Mouse (Mus musculus) midbrain, embryonic 16.5 days (tissue): ENCODE measurements at regions not wholly inside any gene's neighbourhood (a gene's known extent, or its start where the extent isn't known, plus 50 kb on each side); places are given as distances from the start of the nearest gene placed in this dataset.

Experiments
- ATAC-seq: fragments of 200-750 bp; cut with Nextera tagmentation; 2 replicates; pipeline ENCODE4 v1.8.0; 2017; ENCODE audit warnings: moderate TSS enrichment
- H3K27ac ChIP-seq: fragments of 300-500 bp; sonication (generic); 2 replicates; pipeline ENCODE4 v1.5.1; 2014; ENCODE audit warnings: mild to moderate bottlenecking, low read length, mixed read lengths
- H3K27me3 ChIP-seq: fragments of 300-500 bp; sonication (generic); 2 replicates; pipeline ENCODE4 v1.6.1; 2014; ENCODE audit warnings: low read depth, low read length, mixed read lengths; ENCODE audit not compliant: control insufficient read depth, insufficient read depth
- H3K36me3 ChIP-seq: fragments of 300-500 bp; sonication (generic); 2 replicates; pipeline ENCODE4 v1.6.1; 2014; ENCODE audit warnings: mild to moderate bottlenecking, low read length, moderate library complexity, mixed read lengths; ENCODE audit not compliant: control insufficient read depth, insufficient read depth
- H3K4me1 ChIP-seq: fragments of 300-500 bp; sonication (generic); 2 replicates; pipeline ENCODE4 v1.6.1; 2014; ENCODE audit warnings: mild to moderate bottlenecking, low read length, mixed read lengths; ENCODE audit not compliant: control insufficient read depth, insufficient read depth
- H3K4me2 ChIP-seq: fragments of 300-500 bp; sonication (generic); 2 replicates; pipeline ENCODE4 v1.6.1; 2014; ENCODE audit warnings: mild to moderate bottlenecking, low read length, mixed read lengths
- H3K4me3 ChIP-seq: fragments of 300-500 bp; sonication (generic); 2 replicates; pipeline ENCODE4 v1.5.1; 2014; ENCODE audit warnings: low read depth, mild to moderate bottlenecking, low read length, moderate library complexity, mixed read lengths
- H3K9ac ChIP-seq: fragments of 300-500 bp; sonication (generic); 2 replicates; pipeline ENCODE4 v1.6.1; 2014; ENCODE audit warnings: low read depth, low read length, mixed read lengths
- H3K9me3 ChIP-seq: fragments of 300-500 bp; sonication (generic); replicated peaks from 2 replicates; pipeline ENCODE4 v1.6.1; 2014; ENCODE audit warnings: mild to moderate bottlenecking, low read length, mixed read lengths; ENCODE audit not compliant: control insufficient read depth, poor library complexity, severe bottlenecking
- WGBS: fragments of 180-500 bp; shearing (Covaris S2); extraction: QIAGEN DNeasy Blood & Tissue Kit; methylation state at CpG from one replicate; pipeline ENCODE4 v1.1.7; 2014; 5-methylcytosine and 5-hydroxymethylcytosine counted together

GRCm38 (mm10) chr3:148422720-148423119 lies 567.6 kb downstream of the Adgrl2 start:
- Histone ChIP-seq H3K4me3 (no peak overlapping the region), H3K9ac (no peak overlapping the region), H3K36me3 (no peaks in the 10 kb centered on the region), H3K27me3 (no peaks in the 10 kb centered on the region; the same call in 1 of the 2 replicates), H3K4me1 (no peaks in the 10 kb centered on the region; the same call in 1 of the 2 replicates), H3K9me3 (no peaks in the 10 kb centered on the region), H3K4me2 (no peak overlapping the region), H3K27ac (no peak overlapping the region)
- 79% methylated on average over 3 of the region's 3 CpGs for WGBS
- ATAC-seq = no peak

DNA sequence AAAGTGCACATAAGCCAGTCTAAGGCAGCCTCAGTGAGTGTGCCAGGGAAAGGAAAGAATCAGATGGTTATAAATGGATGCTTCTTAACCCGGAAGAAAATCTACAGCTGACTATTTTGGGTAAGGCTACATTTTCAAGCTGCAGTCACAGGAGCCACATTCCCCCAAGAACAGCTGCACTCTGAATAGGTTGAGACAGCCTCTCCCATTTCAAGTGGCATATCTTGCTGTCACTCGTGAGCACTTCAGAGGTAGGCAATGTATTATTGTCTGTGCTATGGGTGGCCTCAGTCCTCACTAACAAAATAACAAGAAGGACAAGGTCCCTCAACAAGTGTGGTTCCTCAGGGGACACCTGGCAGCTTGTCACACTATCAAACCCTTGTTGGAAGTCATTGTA lies 568.1 kb downstream of the Adgrl2 start:
- WGBS = 80% methylated on average over 2 of the region's 2 CpGs
- H3K4me1 ChIP-seq = no peaks in the 10 kb centered on the region; the same call in 1 of the 2 replicates

DNA sequence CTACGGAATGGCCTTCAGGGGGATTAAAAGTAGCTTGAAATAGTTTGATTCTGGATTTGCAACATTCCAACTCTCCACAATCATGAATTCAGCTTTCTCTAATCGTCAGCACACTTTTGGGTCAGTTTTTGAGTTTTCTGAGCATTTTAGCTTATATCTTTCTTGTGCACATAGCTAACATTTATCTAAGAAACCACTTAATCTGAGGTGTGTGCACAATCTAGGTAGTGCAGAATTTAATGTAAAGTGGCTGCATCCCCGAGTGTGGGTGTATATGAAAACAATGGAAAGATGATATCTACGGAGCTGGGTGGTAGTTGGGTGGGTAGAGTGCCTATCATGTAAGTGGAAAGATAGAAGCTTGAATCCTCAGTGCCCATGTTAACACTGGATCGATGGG lies 570.1 kb downstream of the Adgrl2 start:
- WGBS = 95% methylated on average over 5 of the region's 5 CpGs
- no peaks in the 10 kb centered on the region for H3K36me3 ChIP-seq
- no peaks in the 10 kb centered on the region; the same call in 1 of the 2 replicates for H3K4me1 ChIP-seq

More for the DNA sequence above, 568.1 kb downstream of the Adgrl2 start:
- H3K27ac ChIP-seq = no peak overlapping the region
- H3K27me3 ChIP-seq = no peaks in the 10 kb centered on the region; the same call in 1 of the 2 replicates
- H3K4me2 ChIP-seq = no peak overlapping the region
- no peak for ATAC-seq
- no peak overlapping the region for H3K4me3 ChIP-seq
- no peak overlapping the region for H3K9ac ChIP-seq
- H3K9me3 ChIP-seq = no peaks in the 10 kb centered on the region
- H3K36me3 ChIP-seq = no peaks in the 10 kb centered on the region

GRCm38 (mm10) chr3:148419462-148420074 lies 570.8 kb downstream of the Adgrl2 start:
- Histone ChIP-seq H3K36me3 (no peaks in the 10 kb centered on the region), H3K27ac (no peak overlapping the region), H3K4me3 (no peak overlapping the region), H3K27me3 (no peaks in the 10 kb centered on the region; the same call in 1 of the 2 replicates), H3K4me1 (no peaks in the 10 kb centered on the region; the same call in 1 of the 2 replicates), H3K9ac (no peak overlapping the region), H3K4me2 (no peak overlapping the region), H3K9me3 (no peaks in the 10 kb centered on the region)
- WGBS = 85% methylated on average over 2 of the region's 2 CpGs
- ATAC-seq = no peak

More for the DNA sequence above, 570.1 kb downstream of the Adgrl2 start:
- Histone ChIP-seq H3K9ac (no peak overlapping the region), H3K4me2 (no peak overlapping the region), H3K27me3 (no peaks in the 10 kb centered on the region; the same call in 1 of the 2 replicates), H3K9me3 (no peaks in the 10 kb centered on the region), H3K27ac (no peak overlapping the region), H3K4me3 (no peak overlapping the region)
- ATAC-seq = no peak

DNA sequence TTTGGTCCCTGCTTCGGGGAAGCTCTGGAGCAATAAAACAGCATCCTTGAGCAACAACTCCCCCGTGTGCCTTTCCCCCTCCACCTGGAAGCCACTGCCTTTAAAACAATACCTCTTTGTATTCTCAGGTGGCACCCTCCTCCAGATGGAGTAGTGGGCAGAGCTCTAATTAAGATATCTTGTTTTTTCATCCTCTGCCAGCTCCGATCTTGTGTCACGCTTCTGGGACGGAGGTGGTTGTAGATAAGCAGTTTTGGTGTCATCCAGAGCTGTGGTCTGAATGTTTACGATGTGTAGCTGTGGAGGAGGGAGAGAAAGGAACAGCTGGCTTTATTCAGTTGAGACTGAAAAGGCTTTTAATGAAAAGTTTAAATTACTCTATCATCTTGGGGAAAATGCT lies 572.3 kb downstream of the Adgrl2 start:
- no peak overlapping the region for H3K4me2 ChIP-seq
- 24% methylated on average over 6 of the region's 6 CpGs for WGBS
- H3K9ac ChIP-seq = no peak overlapping the region
- H3K36me3 ChIP-seq = no peaks in the 10 kb centered on the region
- no peaks in the 10 kb centered on the region; the same call in 1 of the 2 replicates for H3K27me3 ChIP-seq
- H3K4me3 ChIP-seq = no peak overlapping the region
- no peak for ATAC-seq
- no peaks in the 10 kb centered on the region for H3K4me1 ChIP-seq
- H3K9me3 ChIP-seq = no peaks in the 10 kb centered on the region
- no peak overlapping the region for H3K27ac ChIP-seq

GRCm38 (mm10) chr3:148415443-148415842 lies 574.9 kb downstream of the Adgrl2 start:
- Histone ChIP-seq H3K4me1 (no peaks in the 10 kb centered on the region), H3K4me3 (no peak overlapping the region), H3K36me3 (no peaks in the 10 kb centered on the region), H3K9ac (no peak overlapping the region), H3K9me3 (no peaks in the 10 kb centered on the region), H3K27me3 (no peaks in the 10 kb centered on the region; the same call in 1 of the 2 replicates), H3K4me2 (no peak overlapping the region), H3K27ac (no peak overlapping the region)
- no peak for ATAC-seq
- whole genome bisulfite sequencing = 91% methylated on average over 7 of the region's 7 CpGs

DNA sequence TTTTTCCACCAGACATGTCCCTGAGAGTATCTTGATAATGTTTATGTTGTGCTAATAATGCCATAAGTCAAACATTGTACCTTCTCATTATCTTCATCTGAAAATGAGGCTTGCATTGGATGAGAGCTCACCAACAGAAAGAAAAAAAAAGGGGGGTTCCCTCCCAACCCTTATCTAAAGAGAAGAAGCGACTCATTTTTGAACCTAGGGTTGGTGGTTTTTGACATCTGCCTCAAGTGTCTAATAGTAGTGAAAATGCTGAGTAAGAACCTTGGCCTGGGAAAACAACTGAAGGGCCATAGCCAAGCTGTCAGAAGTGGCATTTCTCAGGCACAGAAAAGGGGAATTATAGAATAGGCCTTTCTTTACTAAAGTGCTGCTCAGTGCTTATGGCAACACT lies 577.3 kb downstream of the Adgrl2 start:
- Histone ChIP-seq H3K27me3 (no peaks in the 10 kb centered on the region), H3K9me3 (no peaks in the 10 kb centered on the region), H3K4me2 (no peak overlapping the region), H3K9ac (no peak overlapping the region), H3K36me3 (no peaks in the 10 kb centered on the region), H3K4me3 (no peak overlapping the region), H3K27ac (no peak overlapping the region), H3K4me1 (no peaks in the 10 kb centered on the region)
- 86% methylated on average over 1 of the region's 1 CpGs for WGBS
- no peak for ATAC-seq

DNA sequence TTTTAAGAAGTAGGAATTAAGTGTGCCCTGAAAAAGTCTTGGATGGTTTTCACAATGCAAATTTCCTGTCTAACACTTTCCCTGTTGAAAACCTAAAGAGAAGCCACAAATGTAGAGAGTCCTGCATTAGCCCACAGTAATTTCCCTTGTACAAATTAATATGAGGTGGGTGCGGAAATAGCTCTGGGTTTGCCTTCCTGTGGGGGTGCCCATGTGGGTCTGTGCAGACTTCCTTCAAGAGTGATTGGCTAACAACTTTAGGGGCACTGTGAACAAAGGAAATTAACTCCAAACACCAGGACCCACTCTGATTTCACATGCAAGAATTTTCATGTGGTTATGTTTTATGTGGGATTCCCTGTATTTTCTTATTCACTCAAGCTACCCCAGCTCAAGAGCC lies 578.2 kb downstream of the Adgrl2 start:
- no peak for ATAC-seq
- WGBS = 100% methylated on average over 1 of the region's 1 CpGs

GRCm38 (mm10) chr3:148398349-148398748 lies 592.0 kb downstream of the Adgrl2 start:
- H3K36me3 ChIP-seq = no peaks in the 10 kb centered on the region
- no peak overlapping the region for H3K9ac ChIP-seq
- no peak overlapping the region for H3K4me3 ChIP-seq
- 40% methylated on average over 7 of the region's 7 CpGs for WGBS
- no peak overlapping the region for H3K27ac ChIP-seq
- H3K4me1 ChIP-seq = no peaks in the 10 kb centered on the region
- no peak overlapping the region for H3K4me2 ChIP-seq
- H3K9me3 ChIP-seq = no peaks in the 10 kb centered on the region
- no peaks in the 10 kb centered on the region for H3K27me3 ChIP-seq
- no peak for ATAC-seq

More for the DNA sequence above, 578.2 kb downstream of the Adgrl2 start:
- Histone ChIP-seq H3K9ac (no peak overlapping the region), H3K9me3 (no peaks in the 10 kb centered on the region), H3K4me3 (no peak overlapping the region), H3K4me2 (no peak overlapping the region), H3K4me1 (no peaks in the 10 kb centered on the region), H3K27ac (no peak overlapping the region), H3K27me3 (no peaks in the 10 kb centered on the region), H3K36me3 (no peaks in the 10 kb centered on the region)
